Mouse (Mus musculus) spleen, adult 2 months (tissue): ENCODE data around the gene Etv6.

Experiments
- CTCF ChIP-seq: fragments of 200-500 bp; IDR thresholded peaks from 2 replicates; pipeline ENCODE4 v1.5.1; 2011; ENCODE audit warnings: mild to moderate bottlenecking, inconsistent platforms; ENCODE audit not compliant: insufficient read depth, insufficient read length, insufficient replicate concordance; ENCODE audit errors: extremely low read depth
- POLR2A ChIP-seq: fragments of 200-500 bp; IDR thresholded peaks from 2 replicates; pipeline ENCODE4 v1.6.1; 2011; ENCODE audit warnings: low read depth, low read length, inconsistent platforms

DNA sequence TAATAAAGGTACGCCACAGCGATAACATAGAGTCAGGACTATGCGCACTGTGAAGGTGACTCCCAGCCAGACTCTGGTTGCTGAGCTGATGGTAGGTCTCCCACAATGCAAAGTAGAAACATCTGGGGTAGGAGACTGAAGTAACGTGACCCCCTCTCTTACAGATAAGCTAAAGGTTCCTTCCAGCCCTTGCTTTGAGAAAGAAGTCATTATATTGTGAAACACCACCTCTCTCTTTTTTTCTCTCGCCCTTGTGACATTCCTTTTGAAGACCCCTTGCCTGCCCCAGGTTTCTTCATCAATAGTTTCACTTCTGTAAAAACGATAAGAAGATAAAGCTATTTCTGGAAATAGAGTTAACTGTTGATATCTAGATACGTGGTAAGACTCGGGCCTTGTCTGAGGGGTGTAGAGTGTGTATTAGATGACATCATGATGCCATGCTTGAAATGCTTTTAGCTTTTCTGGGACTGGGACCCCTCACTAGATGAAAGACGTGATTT, 99.4 kb downstream of the Etv6 start:
- TF ChIP-seq CTCF (no peak), POLR2A (no peak)
